Mouse (Mus musculus) lung, postnatal 0 days (tissue): Measurements from ENCODE around the gene Zfp52. TPM values are rescaled to one million over a fixed set of nuclear protein-coding genes. Genes with fewer than 3 reads are reported as not detected.

Source experiments
- ATAC-seq: fragments of 200-750 bp; cut with Nextera tagmentation; 2 replicates; pipeline ENCODE4 v1.8.0; 2017; ENCODE audit warnings: moderate library complexity
- DNase-seq: peaks from one replicate; pipeline ENCODE4 v3.0.0-alpha.2; 2016; ENCODE audit warnings: low spot score
- H3K27ac ChIP-seq: fragments of 300-500 bp; sonication (generic); 2 replicates; pipeline ENCODE4 v1.5.1; 2014; ENCODE audit warnings: antibody characterized with exemption, mild to moderate bottlenecking, low read length, mixed read lengths
- H3K27me3 ChIP-seq: fragments of 300-500 bp; sonication (generic); replicated peaks from 2 replicates; pipeline ENCODE4 v1.6.1; 2014; ENCODE audit warnings: low read length, mixed read lengths; ENCODE audit not compliant: insufficient read depth
- H3K36me3 ChIP-seq: fragments of 300-500 bp; sonication (generic); 2 replicates; pipeline ENCODE4 v1.6.1; 2014; ENCODE audit warnings: low read length, mixed read lengths; ENCODE audit not compliant: insufficient read depth
- H3K4me1 ChIP-seq: fragments of 300-500 bp; sonication (generic); 2 replicates; pipeline ENCODE4 v1.6.1; 2014; ENCODE audit warnings: antibody characterized with exemption, low read depth, low read length, mixed read lengths; ENCODE audit not compliant: insufficient read depth
- H3K4me2 ChIP-seq: fragments of 300-500 bp; sonication (generic); replicated peaks from 2 replicates; pipeline ENCODE4 v1.6.1; 2014; ENCODE audit warnings: low read depth, mild to moderate bottlenecking, low read length, moderate library complexity, mixed read lengths
- H3K4me3 ChIP-seq: fragments of 300-500 bp; sonication (generic); 2 replicates; pipeline ENCODE4 v1.5.1; 2014; ENCODE audit warnings: low read depth, low read length
- H3K9ac ChIP-seq: fragments of 300-500 bp; sonication (generic); replicated peaks from 2 replicates; pipeline ENCODE4 v1.6.1; 2014; ENCODE audit warnings: low read depth, mild to moderate bottlenecking
- H3K9me3 ChIP-seq: fragments of 300-500 bp; sonication (generic); 2 replicates; pipeline ENCODE4 v1.6.1; 2016; ENCODE audit warnings: low read length, mixed read lengths
- CTCF ChIP-seq: IDR thresholded peaks from 2 replicates; pipeline ENCODE4 v1.5.1; 2016; ENCODE audit warnings: antibody characterized with exemption, mild to moderate bottlenecking
- EP300 ChIP-seq: IDR thresholded peaks from 2 replicates; pipeline ENCODE4 v1.6.1; 2016; ENCODE audit warnings: antibody characterized with exemption, mild to moderate bottlenecking, control low read depth
- WGBS: fragments of 180-500 bp; shearing (Covaris S2); extraction: QIAGEN DNeasy Blood & Tissue Kit; methylation state at CpG from one replicate; pipeline ENCODE4 v1.1.7; 2014; 5-methylcytosine and 5-hydroxymethylcytosine counted together
- polyA plus RNA-seq: library from polyadenylated mRNA; unstranded; fragments of >200 nt; fragmentation: Nextera tagmentation; extraction: Ambion mirVana; gene quantifications from 2 replicates; pipeline ENCODE4 v1.2.1, GENCODE M21; 2015

Zfp52 gene
- polyA plus RNA-seq, 1 experiment from 2014 or later, result 3.9 TPM

DNA sequence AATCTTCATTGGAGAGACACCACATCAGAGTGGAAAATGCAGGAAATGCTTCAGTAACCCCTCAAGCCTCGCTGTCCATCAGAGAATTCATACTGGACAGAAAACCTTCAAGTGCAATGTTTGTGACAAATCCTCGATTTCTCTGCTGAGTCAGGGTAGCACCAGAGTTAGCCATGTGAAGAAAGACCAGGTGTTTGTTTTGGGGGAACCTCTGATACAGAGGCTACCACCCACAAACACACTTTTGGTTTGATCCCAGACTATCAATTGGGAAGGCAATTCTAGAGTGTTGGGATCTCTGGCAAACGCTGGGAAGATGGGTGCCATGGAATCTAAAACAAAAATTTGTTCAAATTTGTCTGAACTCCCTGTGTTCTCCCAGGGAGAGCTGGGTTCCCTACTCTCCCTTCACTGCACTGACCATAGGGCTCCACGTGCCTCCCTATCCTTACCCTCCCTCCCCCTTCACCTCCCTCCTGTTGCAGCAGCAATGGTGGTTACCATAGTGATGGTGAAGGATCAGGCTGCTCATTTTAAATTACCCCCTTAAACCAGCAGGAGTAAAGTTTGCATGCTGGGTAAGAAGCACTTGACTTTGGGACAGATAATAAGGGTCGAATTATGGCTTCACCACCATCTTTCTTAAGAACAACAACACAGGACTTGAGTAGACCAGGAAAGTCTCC is 4.6 kb upstream of the Zfp52 start:
- Histone ChIP-seq H3K36me3 (no peaks in the 10 kb centered on the region), H3K4me2 (no peak overlapping the region), H3K4me3 (no peak overlapping the region), H3K9me3 (no peaks in the 10 kb centered on the region), H3K27me3 (no peaks in the 10 kb centered on the region), H3K9ac (no peak overlapping the region), H3K27ac (no peak overlapping the region), H3K4me1 (peaks cover 12% of the 10 kb centered on the region; the same call in 1 of the 2 replicates)
- WGBS, result 69% methylated on average over 5 of the region's 5 CpGs
- DNase-seq (no peak), ATAC-seq (no peak)
- TF ChIP-seq EP300 (no peak), CTCF (no peak)

DNA sequence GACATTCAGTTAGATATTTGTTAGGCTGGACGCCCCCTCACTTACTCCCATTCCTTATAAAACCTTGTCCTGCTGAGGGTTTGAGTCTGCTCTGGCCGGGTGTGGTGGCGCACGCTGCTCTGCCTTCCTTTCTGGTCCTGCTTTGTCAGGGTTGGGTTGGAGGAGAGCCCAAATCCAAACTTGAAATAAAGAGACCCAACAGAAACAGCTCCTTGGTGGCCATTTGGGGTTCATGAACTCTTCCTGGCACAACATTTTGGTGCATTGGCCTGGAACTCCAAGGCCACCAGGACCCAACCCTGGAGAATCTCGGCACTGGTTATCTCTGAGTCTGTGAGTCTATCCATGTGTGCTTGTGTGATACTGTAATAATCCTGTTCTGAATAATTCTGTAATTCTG is 3.7 kb upstream of the Zfp52 start:
- Histone ChIP-seq H3K4me1 (peaks cover 12% of the 10 kb centered on the region; the same call in 1 of the 2 replicates), H3K27ac (peak overlapping the region; percentile 99), H3K27me3 (no peaks in the 10 kb centered on the region), H3K4me3 (peak overlapping the region; percentile 76), H3K36me3 (no peaks in the 10 kb centered on the region), H3K9me3 (no peaks in the 10 kb centered on the region), H3K9ac (peak overlapping the region; percentile 99; the same call in 1 of the 2 replicates), H3K4me2 (peak overlapping the region; percentile 77)
- DNase-seq (no peak), ATAC-seq (no peak)
- no peak for TF ChIP-seq EP300
- no peak for TF ChIP-seq CTCF
- 53% methylated on average over 5 of the region's 5 CpGs for WGBS

- peak; percentile 50; the same call in 1 of the 2 replicates for TF ChIP-seq EP300
- peak; percentile 60 for TF ChIP-seq CTCF
- H3K9me3 ChIP-seq, result no peaks in the 10 kb centered on the region
- peak overlapping the region; percentile 99 for H3K27ac ChIP-seq
- ATAC-seq (peak; percentile 88), DNase-seq (peak; percentile 96)
- under 1% methylated on average over 52 of the region's 54 CpGs for WGBS
- peak overlapping the region; percentile 77 for H3K4me2 ChIP-seq
- no peaks in the 10 kb centered on the region for H3K27me3 ChIP-seq
- H3K4me3 ChIP-seq, result peak overlapping the region; percentile 76
- H3K9ac ChIP-seq, result peak overlapping the region; percentile 99
- H3K4me1 ChIP-seq, result peaks cover 12% of the 10 kb centered on the region; the same call in 1 of the 2 replicates
- H3K36me3 ChIP-seq, result no peaks in the 10 kb centered on the region
These were observed 3.0 kb upstream of the Zfp52 start for GRCm38 (mm10) chr17:21532101-21532951.

GRCm38 (mm10) chr17:21533961-21534360 is 1.4 kb upstream of the Zfp52 start:
- ATAC-seq (no peak), DNase-seq (no peak)
- Histone ChIP-seq H3K4me1 (peaks cover 12% of the 10 kb centered on the region; the same call in 1 of the 2 replicates), H3K9me3 (no peaks in the 10 kb centered on the region), H3K36me3 (no peaks in the 10 kb centered on the region), H3K27me3 (no peaks in the 10 kb centered on the region), H3K4me3 (no peak overlapping the region), H3K4me2 (no peak overlapping the region), H3K27ac (no peak overlapping the region), H3K9ac (no peak overlapping the region)
- WGBS, result 83% methylated on average over 1 of the region's 1 CpGs
- TF ChIP-seq EP300 (no peak), CTCF (no peak)

DNA sequence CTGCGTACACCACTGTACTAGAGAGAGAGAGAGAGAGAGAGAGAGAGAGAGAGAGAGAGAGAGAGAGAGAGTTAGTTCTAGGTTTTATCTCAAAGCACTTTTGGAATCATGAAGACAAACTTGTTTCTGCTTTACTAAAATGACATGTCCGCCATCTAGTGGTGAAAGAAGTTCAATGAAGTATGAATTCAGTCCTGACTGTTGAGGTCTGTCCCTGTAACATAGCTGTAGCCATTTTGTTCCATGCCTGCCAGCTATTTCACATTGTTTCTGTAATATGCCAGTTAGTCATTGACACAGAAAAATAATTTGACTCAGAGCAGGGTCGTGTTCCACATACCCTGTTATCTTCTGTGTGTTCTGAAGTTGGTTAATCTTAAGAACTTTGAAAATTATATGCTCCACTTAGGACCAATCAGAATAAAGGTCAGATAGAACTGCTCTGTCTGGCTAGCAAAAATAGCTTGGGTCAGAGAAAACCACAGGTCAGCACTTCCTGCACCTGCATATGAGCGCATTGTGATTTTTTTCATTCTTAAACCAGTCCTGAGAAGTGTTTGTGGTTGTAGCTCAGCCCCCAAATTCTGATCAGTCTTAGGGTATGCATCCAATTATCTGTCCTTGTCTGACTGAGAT is 761 bp upstream of the Zfp52 start:
- no peaks in the 10 kb centered on the region for H3K36me3 ChIP-seq
- peaks cover 12% of the 10 kb centered on the region; the same call in 1 of the 2 replicates for H3K4me1 ChIP-seq
- DNase-seq (peak; percentile 97), ATAC-seq (peak; percentile 45)
- no peaks in the 10 kb centered on the region for H3K27me3 ChIP-seq
- H3K4me3 ChIP-seq, result no peak overlapping the region
- peak overlapping the region; percentile 87; the same call in 1 of the 2 replicates for H3K4me2 ChIP-seq
- WGBS, result 11% methylated on average over 4 of the region's 4 CpGs
- TF ChIP-seq EP300 (peak; percentile 41; the same call in 1 of the 2 replicates), CTCF (peak; percentile 88)
- H3K9ac ChIP-seq, result no peak overlapping the region
- peak overlapping the region; percentile 67 for H3K27ac ChIP-seq
- no peaks in the 10 kb centered on the region for H3K9me3 ChIP-seq

DNA sequence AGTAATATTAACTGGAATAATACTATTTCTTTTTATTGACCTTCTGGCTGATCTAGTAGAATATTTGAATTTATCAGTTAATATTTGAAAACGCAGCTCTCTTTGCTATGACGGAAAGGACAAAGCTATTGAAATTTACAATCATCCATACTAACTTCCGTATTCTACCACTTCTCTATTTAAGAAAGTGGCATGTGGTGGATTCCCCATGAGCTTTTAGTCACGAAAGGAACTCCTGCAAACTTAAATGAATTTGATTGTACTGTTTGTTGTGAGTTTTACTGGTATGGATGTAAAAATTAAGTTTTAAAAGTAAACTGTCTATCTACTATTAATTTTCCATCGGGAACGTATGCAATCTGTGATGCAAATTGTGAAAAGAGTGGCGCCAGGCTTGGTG is 757 bp downstream of the Zfp52 start:
- TF ChIP-seq EP300 (no peak), CTCF (no peak)
- Histone ChIP-seq H3K4me1 (peaks cover 12% of the 10 kb centered on the region; the same call in 1 of the 2 replicates), H3K4me2 (peak overlapping the region; percentile 87), H3K27ac (peak overlapping the region; percentile 67; the same call in 1 of the 2 replicates), H3K36me3 (no peaks in the 10 kb centered on the region), H3K27me3 (no peaks in the 10 kb centered on the region), H3K9ac (peak overlapping the region; percentile 52), H3K4me3 (peak overlapping the region; percentile 48), H3K9me3 (no peaks in the 10 kb centered on the region)
- DNase-seq (no peak), ATAC-seq (no peak)
- 27% methylated on average over 7 of the region's 7 CpGs for WGBS
